Mouse (Mus musculus): ENCODE data around the gene Gemin5.

Gemin5 gene

DNA sequence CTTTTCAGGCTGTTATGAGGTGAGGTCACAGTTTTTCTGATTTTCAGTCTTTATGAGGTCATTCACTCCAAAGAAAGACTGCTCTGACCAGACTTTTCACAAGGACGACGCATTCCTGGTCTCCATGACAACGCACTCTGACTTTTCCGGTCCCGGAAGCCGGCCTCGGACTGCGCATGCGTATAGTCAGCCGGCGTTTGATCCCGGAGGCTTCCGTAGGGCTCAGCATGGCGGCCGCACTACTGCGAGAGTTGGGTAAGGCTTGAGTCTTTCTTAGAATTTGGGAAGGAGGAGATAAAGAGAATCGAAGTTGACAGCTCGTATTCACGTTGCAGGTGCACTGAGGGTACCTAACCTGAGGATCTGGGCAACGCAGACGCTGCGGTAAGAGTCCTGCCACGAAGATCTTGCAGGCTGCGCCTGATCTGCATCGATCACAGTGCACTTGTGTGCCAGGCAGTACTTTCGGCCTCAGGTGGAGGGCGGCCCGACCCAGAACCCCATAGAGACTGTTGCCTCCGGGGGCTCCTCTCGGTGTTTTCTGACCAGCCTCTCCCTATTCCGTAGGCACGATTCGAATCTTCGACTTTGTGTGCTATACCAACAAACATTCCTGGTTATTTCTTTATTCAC, 3.2 kb upstream of the Gemin5 start, which contains the start of gene Mrpl22:
TSS of gene Mrpl22 (plus strand) at position 203 of the 633 bp plus-strand sequence.
- DNase-seq (ENCODE audit: low read depth, low spot score): peak; percentile 99

DNA sequence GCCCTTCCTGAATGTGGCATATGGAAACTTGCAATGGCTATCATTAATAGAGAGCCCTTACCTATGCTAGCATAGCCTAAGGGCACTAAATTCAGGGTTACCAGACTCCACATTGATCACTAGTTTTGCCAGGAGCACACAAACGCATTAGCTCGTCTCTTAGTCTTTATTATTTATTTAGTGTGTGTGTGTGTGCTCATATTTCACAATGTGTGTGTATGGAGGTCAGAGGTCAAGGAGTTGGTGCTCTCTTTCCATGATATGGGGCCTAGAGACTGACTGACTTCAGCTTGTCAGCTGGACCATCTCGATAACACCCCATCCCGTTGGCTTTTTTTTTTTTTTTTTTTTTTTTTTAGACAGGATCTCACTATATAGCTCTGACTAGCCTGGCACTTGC, 1.3 kb upstream of the Gemin5 start:
- DNase-seq (ENCODE audit: low read depth, low spot score): no peak

DNA sequence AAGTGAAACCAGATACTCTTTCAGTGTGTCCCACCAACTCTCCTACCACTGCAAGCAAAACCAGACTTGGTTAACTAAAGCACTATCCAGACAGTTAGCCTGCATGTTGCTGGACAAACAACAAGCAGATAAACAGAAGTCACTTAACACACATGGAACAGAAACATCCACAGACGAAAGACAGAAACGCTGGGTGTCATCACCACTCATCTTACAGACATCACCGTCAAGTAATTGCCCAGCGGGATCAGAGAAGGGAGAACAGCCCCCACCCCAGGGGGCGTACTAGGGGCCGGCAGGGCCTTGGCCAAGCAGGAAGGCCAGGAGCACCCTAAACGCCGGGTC, 545 bp downstream of the Gemin5 start:
- no peak for DNase-seq (ENCODE audit: low read depth, low spot score)

DNA sequence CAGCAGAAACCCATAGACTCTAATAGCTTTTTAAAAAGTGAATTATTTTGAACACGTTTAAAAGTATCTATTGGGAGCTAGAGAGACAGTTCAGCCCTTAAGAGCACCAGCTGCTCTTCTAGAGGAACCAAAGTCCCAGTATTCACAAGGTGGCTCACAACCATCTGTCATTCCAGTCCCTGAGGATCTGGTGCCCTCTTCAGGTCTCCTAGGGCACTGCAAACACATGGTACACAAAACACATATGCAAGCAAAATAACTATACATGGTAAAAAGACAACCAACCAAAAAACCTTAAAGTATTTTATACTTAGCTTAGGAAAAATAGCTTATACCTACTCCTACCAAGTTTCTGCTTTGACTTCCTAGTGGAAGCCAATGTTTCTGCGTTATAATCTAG, 3.3 kb downstream of the Gemin5 start:
- DNase-seq (ENCODE audit: low read depth, low spot score): peak; percentile 63

DNA sequence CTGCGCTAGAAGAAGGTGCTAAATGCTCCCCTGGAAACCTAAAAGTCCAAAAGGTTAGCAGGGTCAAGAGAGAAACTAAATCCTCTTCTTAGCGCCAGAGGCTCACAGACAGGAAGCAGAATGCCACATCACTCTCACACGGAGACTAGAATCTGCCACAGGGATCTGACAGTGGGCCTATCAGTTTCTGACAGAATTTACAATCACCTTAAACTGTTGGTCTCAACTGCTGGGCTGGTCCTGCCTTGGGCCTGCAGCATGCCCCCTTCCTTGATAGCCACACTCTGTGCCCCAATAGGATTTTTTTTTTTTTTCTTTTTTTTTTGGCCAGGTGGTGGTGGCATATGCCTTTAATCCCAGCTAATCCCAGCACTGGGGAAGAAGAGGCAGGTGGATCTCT, 11.5 kb downstream of the Gemin5 start:
- DNase-seq (ENCODE audit: low read depth, low spot score): no peak

DNA sequence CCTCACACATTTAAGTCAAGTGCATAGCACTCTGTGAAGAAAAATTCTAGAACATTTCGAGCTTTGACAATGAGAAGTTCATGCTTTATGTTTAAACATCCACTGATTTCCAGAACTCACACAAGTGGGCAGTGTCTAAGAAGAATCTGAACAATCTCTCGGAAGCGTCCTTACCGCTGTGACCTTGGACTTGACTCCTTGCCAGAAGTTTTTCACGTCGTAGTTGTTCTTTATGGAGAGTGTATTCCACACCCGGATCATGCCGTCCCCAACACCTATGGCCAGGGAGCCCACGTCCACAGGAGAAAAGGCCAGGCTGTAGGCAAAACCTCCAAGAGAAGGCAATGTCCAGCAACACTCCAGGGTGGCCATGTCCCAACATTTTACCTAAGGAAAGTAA, 12.9 kb downstream of the Gemin5 start:
- DNase-seq (ENCODE audit: low read depth, low spot score): no peak

DNA sequence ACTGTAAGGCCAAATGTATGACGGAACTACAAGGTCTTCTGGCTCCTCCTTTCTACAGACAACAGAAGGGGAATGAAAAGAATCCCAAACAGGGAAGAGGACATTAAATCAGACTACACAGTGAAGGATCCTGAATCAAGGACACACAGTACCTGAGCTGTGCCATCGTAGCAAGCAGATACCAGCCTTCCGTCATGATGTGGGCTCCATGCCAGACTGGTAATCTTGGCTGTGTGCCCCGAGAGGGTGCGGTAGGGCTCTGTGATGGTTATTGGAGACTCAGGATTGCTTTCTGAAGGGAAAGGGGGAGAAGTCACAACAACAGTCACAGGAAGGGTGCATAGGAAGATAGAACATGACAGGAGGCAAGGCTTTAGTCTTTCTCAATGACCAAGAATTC, 22.1 kb downstream of the Gemin5 start:
- no peak for DNase-seq (ENCODE audit: low read depth, low spot score)

DNA sequence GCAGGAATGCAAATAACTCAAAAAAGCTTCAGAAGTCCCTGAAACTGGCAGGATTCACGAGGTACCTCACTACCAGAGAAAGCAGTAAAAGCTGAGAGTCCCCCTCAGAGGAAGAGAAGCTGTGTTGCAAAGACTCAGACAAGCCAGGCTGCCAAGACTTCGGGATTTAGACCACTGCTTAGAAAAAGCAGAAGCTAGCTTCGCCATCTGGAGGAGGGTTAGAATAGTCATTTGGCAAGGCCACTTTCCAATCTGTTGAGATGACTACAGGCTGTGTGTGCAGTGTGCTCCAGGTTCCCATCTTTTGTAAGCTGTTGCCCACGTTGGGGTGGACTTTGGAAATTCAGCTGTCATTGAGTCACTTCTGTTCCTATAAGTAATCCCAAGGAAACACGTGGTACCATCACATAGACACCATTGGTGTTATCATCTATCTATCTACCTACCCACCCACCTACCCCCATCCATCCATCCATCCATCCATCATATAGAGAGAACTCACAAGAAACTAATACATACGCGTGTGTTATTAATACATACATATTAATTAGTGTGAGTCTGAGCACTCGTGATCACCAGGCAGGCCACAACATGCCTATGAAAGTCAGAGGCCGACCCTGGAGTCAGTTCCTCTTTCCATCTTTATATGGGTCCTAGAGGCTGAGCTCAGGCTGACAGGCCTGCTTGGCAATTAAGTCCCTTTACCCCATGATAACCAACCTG, 24.5 kb downstream of the Gemin5 start:
- DNase-seq (ENCODE audit: low read depth, low spot score): no peak

DNA sequence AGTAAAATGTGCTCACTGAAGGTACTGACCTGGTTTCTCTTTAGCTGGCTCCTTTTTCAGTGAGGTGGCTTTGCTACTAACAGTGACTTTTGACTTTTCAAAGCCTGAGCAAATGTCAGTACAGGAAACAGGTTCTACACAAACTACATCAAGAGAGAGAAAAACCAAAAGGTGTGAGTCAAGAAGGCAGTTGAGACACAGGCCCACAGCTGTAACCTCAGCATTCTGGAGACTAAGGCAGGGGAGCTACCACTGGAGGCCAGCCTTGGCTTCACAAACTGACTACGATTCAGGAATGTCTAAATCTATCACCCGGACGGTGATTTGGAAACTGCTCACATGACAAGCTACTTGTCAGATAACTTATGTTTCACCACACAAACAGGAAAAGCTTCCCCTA, 28.9 kb downstream of the Gemin5 start:
- DNase-seq (ENCODE audit: low read depth, low spot score): no peak

DNA sequence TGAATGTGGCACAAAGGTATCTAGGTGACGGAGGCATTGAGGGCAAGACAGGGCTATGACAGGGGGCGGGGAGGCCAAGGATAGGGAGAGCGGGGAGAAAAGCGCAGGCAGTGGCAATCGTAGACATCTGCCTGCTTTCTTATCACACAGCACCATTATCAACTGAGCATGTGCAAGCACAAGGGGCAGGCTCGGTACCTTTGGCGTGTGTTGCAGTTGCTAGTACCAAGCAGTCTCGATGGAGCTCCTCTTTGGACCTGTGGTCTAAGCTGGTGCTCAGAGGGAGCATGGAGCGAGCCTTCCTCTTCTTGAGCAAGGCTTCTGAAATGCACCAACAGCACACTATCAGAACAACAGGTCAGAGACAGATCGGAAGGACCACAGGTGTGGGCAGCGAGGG, 29.5 kb downstream of the Gemin5 start:
- DNase-seq (ENCODE audit: low read depth, low spot score): no peak

DNA sequence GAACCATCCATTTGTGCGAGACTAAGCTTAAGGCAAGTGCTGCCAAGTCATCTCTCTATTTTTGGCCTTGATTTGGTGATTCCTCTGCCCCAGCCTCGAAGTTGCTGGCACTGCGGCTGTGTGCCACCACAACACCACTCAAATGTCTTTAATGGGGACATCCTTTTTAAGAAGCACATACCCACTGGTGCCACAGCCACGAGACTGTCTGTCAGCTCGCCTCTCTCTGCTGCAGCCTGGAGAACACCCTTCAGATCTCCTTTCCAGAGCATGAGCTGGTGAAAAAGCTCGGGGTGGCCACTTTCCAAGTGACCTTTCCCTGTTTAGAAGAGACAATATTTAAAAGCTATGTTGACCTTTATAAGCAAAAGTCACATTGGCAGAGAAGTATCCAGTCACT, 31.7 kb downstream of the Gemin5 start:
- DNase-seq (ENCODE audit: low read depth, low spot score): no peak

DNA sequence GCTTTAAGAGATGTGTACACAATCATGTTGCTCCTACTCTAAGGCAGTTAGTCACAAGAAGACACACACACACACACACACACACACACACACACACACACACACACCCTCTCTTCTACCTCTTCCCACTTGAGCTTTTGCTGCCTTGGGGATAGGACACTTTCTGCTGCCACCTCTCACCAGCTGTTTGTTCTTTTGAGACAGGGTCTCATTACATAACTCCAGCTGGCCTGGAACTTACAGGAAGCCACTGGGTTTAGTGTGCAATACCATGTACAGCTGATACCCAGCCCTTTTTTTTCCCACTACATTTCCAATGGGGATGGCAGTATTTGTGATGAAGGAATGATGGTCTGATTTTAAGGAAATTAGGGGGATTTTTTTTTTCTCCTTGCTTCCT, 33.0 kb downstream of the Gemin5 start:
- DNase-seq (ENCODE audit: low read depth, low spot score): no peak

DNA sequence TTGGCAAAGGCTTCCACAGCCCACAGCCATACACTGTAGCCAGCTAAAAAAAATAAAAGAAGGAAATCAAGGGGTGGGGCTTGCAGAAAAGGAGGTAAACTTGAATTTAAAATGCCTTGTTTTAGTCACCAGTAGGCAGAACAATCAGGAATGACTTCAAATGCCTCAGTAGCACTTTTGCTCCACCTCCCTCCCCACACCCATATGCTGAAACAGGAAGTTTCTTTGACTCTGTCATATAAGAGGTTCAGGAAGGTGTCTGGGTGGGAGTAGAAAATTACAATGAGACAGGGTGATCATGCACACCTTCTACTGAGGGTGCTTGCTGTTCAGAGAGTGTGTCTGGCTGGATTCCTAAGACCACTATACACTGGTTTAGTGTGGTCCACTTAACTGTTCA, 33.5 kb downstream of the Gemin5 start:
- no peak for DNase-seq (ENCODE audit: low read depth, low spot score)

DNA sequence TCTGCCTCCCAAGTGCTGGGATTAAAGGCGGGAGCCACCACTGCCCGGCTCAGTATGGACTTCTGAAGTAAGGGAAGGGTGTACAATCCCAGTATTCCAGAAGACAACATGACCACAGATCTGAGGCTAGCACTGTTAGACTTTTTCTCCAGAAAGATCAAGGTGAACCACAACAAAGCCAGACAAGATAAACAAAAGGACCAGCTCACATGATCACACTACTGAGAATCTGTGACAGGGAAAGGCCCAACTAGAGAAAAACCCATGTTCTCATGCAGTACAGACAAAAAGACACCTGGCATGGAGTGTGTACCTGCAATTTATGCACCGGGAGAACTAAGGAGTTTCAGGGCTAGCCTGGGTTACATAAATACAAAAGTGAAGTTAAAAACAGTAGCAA, 36.3 kb downstream of the Gemin5 start:
- DNase-seq (ENCODE audit: low read depth, low spot score): no peak

DNA sequence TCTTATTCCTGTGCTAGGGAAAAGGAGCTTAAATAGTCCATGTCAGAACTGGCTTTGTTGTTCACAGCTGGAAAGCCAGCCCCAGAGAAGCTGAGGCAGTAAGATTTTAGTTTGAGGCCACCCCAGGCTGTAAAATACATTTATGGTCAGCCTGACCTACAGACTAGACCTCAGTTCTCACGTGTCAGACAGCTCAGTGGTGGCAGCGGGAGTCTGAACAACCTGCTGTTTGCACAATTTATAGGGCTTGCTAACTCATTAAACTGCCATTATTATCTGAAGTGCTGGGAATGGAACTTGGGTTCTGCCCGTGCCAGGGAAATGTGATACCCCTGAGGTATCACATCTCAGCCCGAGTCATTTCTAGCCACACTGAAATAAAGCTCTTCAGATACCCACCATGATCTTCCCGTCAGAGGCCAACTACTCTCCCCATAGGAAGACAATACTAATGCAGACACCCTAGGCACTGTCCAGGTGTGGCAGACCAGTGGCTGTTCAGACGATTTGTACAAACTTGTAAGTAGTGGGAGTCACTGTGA, 39.0 kb downstream of the Gemin5 start:
- DNase-seq (ENCODE audit: low read depth, low spot score): no peak

DNA sequence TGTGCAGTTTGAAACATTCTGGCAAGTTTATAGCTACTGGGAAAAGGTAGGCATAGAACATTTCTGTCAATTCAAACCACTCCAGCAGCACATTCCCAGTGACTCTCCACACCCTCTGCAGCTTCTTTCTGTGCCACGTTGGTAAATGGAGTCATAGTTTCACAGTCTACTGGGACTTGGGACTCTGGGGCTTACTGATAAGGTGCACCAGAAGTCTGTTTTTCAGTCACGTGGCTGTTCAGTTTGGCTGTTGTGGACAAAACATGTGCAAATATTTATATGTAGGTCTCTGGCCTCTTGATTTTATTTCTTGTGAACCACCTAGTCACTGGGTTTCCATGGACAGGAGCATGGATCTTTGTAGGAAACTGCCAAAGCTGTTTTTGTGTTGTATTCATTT, 40.8 kb downstream of the Gemin5 start:
- DNase-seq (ENCODE audit: low read depth, low spot score): no peak

DNA sequence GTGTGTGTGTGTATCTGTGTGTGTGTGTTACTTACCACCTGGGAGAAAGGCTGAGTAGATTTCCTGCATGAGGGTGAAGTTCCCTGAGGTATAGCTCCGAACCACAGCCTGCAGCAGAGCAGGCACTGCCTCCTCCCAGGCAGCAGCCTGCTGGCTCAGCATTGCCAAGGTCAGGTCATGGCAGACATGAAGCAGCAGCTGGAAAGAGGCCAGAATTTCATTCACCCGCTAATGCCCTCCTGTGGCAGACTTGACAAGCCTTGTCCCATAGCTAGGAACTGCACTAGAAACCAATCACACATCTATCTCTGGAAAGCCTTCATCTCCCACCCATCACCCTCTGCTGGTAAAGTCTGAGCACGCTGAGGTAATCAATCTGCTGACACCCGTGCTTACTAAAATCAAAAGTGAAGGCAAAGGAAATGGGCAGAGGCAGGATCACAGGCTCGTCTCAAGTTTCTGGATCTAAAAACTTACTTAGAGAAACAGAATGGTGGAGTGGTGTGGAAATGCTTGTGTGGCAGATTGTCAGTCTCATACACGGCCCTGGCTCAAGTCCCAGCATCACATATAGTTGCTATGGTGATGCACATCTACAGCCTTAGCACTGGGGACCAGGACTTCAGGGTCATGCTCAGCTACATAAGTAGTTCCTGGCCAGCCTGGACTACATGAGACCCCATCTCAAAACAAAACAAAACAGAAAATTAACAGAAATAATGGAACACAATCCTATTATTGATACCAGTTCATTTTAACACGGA, 41.8 kb downstream of the Gemin5 start:
- no peak for DNase-seq (ENCODE audit: low read depth, low spot score)

DNA sequence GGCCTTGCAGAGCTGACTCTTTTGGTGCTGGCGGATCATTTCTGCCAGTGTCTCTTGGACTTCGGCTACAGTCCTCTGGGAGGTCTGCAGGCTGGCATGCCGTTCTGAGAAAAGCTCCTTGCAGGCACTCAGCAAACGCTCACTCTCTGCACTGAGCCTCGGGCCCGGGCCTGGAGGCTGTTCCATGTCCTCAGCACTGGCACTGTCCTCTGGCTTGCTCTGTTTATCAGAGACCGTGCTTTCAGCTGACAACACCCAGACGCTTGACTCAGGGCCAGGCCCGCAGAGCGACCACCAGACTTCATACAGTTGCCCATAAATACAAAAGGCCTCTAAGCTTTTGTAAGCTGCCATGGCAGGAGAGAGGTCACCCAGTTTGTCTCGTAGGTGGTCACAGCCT, 43.3 kb downstream of the Gemin5 start:
- no peak for DNase-seq (ENCODE audit: low read depth, low spot score)

DNA sequence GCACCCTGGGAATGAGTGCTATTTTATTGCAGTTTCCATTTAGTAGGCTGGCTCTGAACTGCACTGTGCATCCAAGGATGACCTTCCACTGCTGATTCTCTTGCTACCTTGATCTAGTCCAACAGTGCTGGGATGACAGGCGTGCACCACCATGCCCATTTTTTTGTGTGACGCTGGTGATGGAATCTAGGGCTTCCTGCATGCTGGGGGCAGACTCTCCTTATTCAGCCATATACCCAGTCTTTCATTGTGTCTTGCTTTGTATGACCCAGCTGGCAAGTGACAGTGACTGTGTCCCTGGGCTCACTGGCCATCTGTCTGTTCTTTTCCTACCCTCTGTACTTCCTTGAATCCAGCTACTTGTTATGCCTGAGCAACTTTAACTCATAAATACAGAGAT, 44.6 kb downstream of the Gemin5 start:
- no peak for DNase-seq (ENCODE audit: low read depth, low spot score)

DNA sequence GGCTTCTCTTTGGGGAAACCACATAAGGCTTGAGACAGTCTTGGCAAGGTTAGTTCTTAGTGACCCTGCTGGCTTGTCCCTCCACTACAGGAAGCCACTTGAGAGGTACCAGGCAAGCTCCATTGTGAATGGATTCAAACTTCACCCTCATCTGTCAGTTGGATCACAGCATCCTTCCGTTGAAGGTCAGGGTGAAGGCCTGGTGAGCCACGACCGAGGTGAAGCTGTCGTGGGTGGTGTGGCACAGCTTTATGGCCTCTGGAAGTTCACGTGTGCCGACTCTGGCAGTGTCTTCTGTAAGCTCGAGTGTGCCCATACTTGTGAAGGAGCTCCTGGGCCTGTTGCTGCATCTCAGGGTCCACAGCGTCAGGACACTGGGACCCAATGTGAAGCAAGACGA, 47.0 kb downstream of the Gemin5 start:
- no peak for DNase-seq (ENCODE audit: low read depth, low spot score)

DNA sequence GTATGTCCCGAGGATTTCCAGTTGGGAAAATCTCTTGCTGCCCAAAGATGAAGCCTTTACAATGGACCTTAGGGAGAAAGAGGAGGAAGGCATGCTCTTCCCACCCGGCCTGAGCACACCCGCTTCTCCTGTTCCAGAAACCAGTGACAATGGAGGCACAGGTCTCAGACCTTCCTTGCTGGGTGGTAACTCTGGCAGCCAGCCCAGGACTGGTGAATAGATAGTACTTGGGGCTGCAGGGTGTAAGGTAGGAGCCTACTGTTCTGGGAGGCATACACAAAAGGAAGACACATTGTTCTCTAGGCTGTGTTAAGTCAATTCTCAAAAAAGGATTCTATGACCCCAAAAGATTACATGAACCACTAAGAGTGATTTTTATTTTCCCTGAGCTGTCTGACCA, 47.7 kb downstream of the Gemin5 start:
- DNase-seq (ENCODE audit: low read depth, low spot score): no peak

DNA sequence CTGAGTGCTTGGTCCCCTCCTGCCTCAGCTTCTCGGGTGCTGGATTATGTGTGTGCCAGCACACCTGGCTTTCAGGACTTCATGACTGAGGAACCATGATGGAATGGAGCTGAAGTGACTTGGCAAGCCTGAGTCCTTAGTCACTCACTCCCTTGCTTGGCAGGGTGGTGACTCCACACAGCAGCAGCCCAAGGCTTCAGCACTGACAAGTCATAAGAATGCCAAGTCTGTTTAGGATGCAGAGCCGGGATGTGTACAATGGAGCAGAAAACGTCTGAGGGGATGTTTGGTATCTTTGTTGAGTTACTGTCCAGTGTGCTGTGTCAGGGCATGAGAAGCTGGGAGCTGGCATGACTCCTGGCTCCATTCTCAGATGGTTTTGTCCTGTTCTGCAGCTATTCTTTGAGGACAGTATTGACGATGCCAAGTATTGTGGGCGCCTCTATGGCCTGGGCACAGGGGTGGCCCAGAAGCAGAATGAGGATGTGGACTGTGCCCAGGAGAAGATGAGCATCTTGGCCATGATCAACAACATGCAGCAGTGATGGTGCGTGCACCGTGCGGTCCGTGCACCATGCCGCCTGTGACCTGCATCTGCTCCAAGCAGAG, 51.2 kb downstream of the Gemin5 start:
- no peak for DNase-seq (ENCODE audit: low read depth, low spot score)
